In genomic region chr15:79657837-79658530, GRCm38 (mm10) we compare ENCODE assay signal across 8 mouse cellular contexts. TPM values are rescaled to one million over a fixed set of nuclear protein-coding genes. Genes with fewer than 3 reads are reported as not detected.
A peak's percentile ranks its signal among the peaks of the same experiment; 100 is the strongest.
DNase-seq lines count a peak whose midpoint lies in the region; ATAC-seq lines count a peak whose summit lies in the region.

No protein-coding gene starts in this region.

- no peaks in the 10 kb centered on the region for H3K27me3 ChIP-seq in hindbrain, embryonic 14.5 days (ENCODE audit: control insufficient read depth, insufficient read depth, low read length)

- DNase-seq in NIH3T3 (ENCODE audit: low read depth) = peak; percentile 95
- peak; percentile 93 to 95 for DNase-seq in cerebellum, postnatal 10 days
- peak; percentile 72 to 85 for DNase-seq in frontal cortex, postnatal 14 days (ENCODE audit: low spot score in 2 of 2)
- peak; percentile 85 for DNase-seq in hindbrain, embryonic 14.5 days (ENCODE audit: low spot score)
- DNase-seq in layer of hippocampus, postnatal 36 days = peak; percentile 74 to 81
- DNase-seq in lung, postnatal 36 days = peak; percentile 97
- DNase-seq in retina, postnatal 1 day = peak; percentile 89
- DNase-seq in urinary bladder, adult 18-20 months (ENCODE audit: low spot score in 2 of 2) = peak; percentile 64 to 73

- peak overlapping the region; percentile 87 for H3K9ac ChIP-seq in hindbrain, embryonic 14.5 days

- peak overlapping the region; percentile 99 for H3K27ac ChIP-seq in hindbrain, embryonic 14.5 days

- H3K36me3 ChIP-seq in hindbrain, embryonic 14.5 days (replicated peaks; ENCODE audit: control insufficient read depth, insufficient read depth) = peaks cover 22% of the 10 kb centered on the region; the same call in 1 of the 2 replicates

- H3K4me3 ChIP-seq in hindbrain, embryonic 14.5 days (replicated peaks; ENCODE audit: low read length) = peak overlapping the region; percentile 85

- ATAC-seq in hindbrain, embryonic 14.5 days (ENCODE audit: low FRiP score) = 0 out of 2 replicates have a peak, but pooled peaks have one; percentile 7

- H3K4me2 ChIP-seq in hindbrain, embryonic 14.5 days (replicated peaks) = peak overlapping the region; percentile 73

- H3K9me3 ChIP-seq in hindbrain, embryonic 14.5 days (ENCODE audit: control insufficient read depth, low read length) = no peaks in the 10 kb centered on the region

- WGBS in hindbrain, embryonic 14.5 days = 3% methylated on average over 16 of the region's 16 CpGs

- peaks cover 8% of the 10 kb centered on the region for H3K4me1 ChIP-seq in hindbrain, embryonic 14.5 days (replicated peaks; ENCODE audit: control insufficient read depth, insufficient read depth, low read length)

RNA-seq across cellular contexts. Expression of gene Fam227a, which starts 0.8 kb away (rescaled TPM):
- polyA plus RNA-seq in hindbrain, embryonic 14.5 days (2014; fragmentation: Nextera tagmentation; extraction: Ambion mirVana) = 3.3 and 7.6 TPM in 2 replicates
- 10 to 100 TPM in 1 of 2 experiments, 1 to 10 TPM in 1; 9.7 to 16.0 TPM for total RNA-seq in layer of hippocampus, postnatal 36 days (2021)

RNA-seq across cellular contexts. Expression of gene Cby1, which starts 1.0 kb away (rescaled TPM):
- polyA plus RNA-seq in hindbrain, embryonic 14.5 days (2014; fragmentation: Nextera tagmentation; extraction: Ambion mirVana) = 85.4 and 85.5 TPM in 2 replicates
- 10 to 100 TPM; 43.2 to 44.3 TPM for total RNA-seq in layer of hippocampus, postnatal 36 days (2021)

RNA-seq across cellular contexts. Expression of gene Tomm22, which starts 12.7 kb away (rescaled TPM):
- 241 and 244 TPM in 2 replicates for polyA plus RNA-seq in hindbrain, embryonic 14.5 days (2014; fragmentation: Nextera tagmentation; extraction: Ambion mirVana)
- total RNA-seq in layer of hippocampus, postnatal 36 days (2021) = 100 to 1,000 TPM; 101 to 108 TPM

RNA-seq across cellular contexts. Expression of gene Josd1, which starts 29.7 kb away (rescaled TPM):
- polyA plus RNA-seq in hindbrain, embryonic 14.5 days (2014; fragmentation: Nextera tagmentation; extraction: Ambion mirVana) = 16.1 and 18.6 TPM in 2 replicates
- 10 to 100 TPM; 48.4 to 50.1 TPM for total RNA-seq in layer of hippocampus, postnatal 36 days (2021)

RNA-seq across cellular contexts. Expression of gene Gtpbp1, which starts 32.7 kb away (rescaled TPM):
- polyA plus RNA-seq in hindbrain, embryonic 14.5 days (2014; fragmentation: Nextera tagmentation; extraction: Ambion mirVana) = 43.1 and 43.4 TPM in 2 replicates
- total RNA-seq in layer of hippocampus, postnatal 36 days (2021) = 10 to 100 TPM; 48.6 to 51.6 TPM

Comparison
In these comparisons a context has a peak if more than half of its experiments do, and no peak if none do; other contexts are left out.
1. Peak in every context shown above with its lines: DNase-seq, ATAC-seq, H3K4me3 ChIP-seq and H3K27ac ChIP-seq.